Mouse (Mus musculus): Measurements from ENCODE around the gene Morc4. TPM values are rescaled to one million over a fixed set of nuclear protein-coding genes. Genes with fewer than 3 reads are reported as not detected.

Gene Morc4
- total RNA-seq, 2 experiments from 2014 or later = 5.7 to 6.1 TPM

GRCm38 (mm10) chrX:139808085-139808484 lies 63.4 kb downstream of the Morc4 start:
- ATAC-seq (replicated peaks; ENCODE audit: poor library complexity, severe bottlenecking) = no peak

- ATAC-seq (replicated peaks; ENCODE audit: poor library complexity, severe bottlenecking) = peak; percentile 35; the same call in 1 of the 2 replicates
These were observed 64.1 kb downstream of the Morc4 start for GRCm38 (mm10) chrX:139807391-139807790.

GRCm38 (mm10) chrX:139805918-139806317 lies 65.6 kb downstream of the Morc4 start:
- no peak for ATAC-seq (replicated peaks; ENCODE audit: poor library complexity, severe bottlenecking)

GRCm38 (mm10) chrX:139803028-139803427 lies 68.4 kb downstream of the Morc4 start:
- ATAC-seq (replicated peaks; ENCODE audit: poor library complexity, severe bottlenecking) = no peak; the same call in 1 of the 2 replicates

GRCm38 (mm10) chrX:139800406-139800878 lies 71.0 kb downstream of the Morc4 start, which contains the start of gene Cldn2:
Gene Cldn2, plus strand, starts transcription at chrX:139800828.
- no peak for ATAC-seq (replicated peaks; ENCODE audit: poor library complexity, severe bottlenecking)

GRCm38 (mm10) chrX:139799953-139800352 lies 71.5 kb downstream of the Morc4 start:
- no peak for ATAC-seq (replicated peaks; ENCODE audit: poor library complexity, severe bottlenecking)

GRCm38 (mm10) chrX:139797875-139798274 lies 73.6 kb downstream of the Morc4 start:
- no peak for ATAC-seq (replicated peaks; ENCODE audit: poor library complexity, severe bottlenecking)

- ATAC-seq (replicated peaks; ENCODE audit: poor library complexity, severe bottlenecking) = no peak; the same call in 1 of the 2 replicates
These were observed 75.4 kb downstream of the Morc4 start for GRCm38 (mm10) chrX:139796037-139796436.

- no peak for ATAC-seq (replicated peaks; ENCODE audit: poor library complexity, severe bottlenecking)
These were observed 77.2 kb downstream of the Morc4 start for GRCm38 (mm10) chrX:139794072-139794845.

GRCm38 (mm10) chrX:139785764-139786163 lies 85.7 kb downstream of the Morc4 start:
- ATAC-seq (replicated peaks; ENCODE audit: poor library complexity, severe bottlenecking) = no peak

- no peak for ATAC-seq (replicated peaks; ENCODE audit: poor library complexity, severe bottlenecking)
These were observed 88.4 kb downstream of the Morc4 start for GRCm38 (mm10) chrX:139783045-139783422.

- ATAC-seq (replicated peaks; ENCODE audit: poor library complexity, severe bottlenecking) = no peak
These were observed 89.0 kb downstream of the Morc4 start, which contains the start of gene Ripply1 for GRCm38 (mm10) chrX:139782278-139783044. Gene Ripply1, minus strand, starts transcription at chrX:139782353.

GRCm38 (mm10) chrX:139781563-139781962 lies 89.9 kb downstream of the Morc4 start:
- no peak for ATAC-seq (replicated peaks; ENCODE audit: poor library complexity, severe bottlenecking)

- ATAC-seq (replicated peaks; ENCODE audit: poor library complexity, severe bottlenecking) = no peak
These were observed 90.5 kb downstream of the Morc4 start for GRCm38 (mm10) chrX:139780988-139781387.

GRCm38 (mm10) chrX:139779401-139779800 lies 92.1 kb downstream of the Morc4 start:
- no peak for ATAC-seq (replicated peaks; ENCODE audit: poor library complexity, severe bottlenecking)

- no peak for ATAC-seq (replicated peaks; ENCODE audit: poor library complexity, severe bottlenecking)
These were observed 92.6 kb downstream of the Morc4 start for GRCm38 (mm10) chrX:139778886-139779285.

- ATAC-seq (replicated peaks; ENCODE audit: poor library complexity, severe bottlenecking) = no peak
These were observed 94.1 kb downstream of the Morc4 start for GRCm38 (mm10) chrX:139777357-139777756.

GRCm38 (mm10) chrX:139775084-139775612 lies 96.3 kb downstream of the Morc4 start:
- peak; percentile 20 for ATAC-seq (replicated peaks; ENCODE audit: poor library complexity, severe bottlenecking)

GRCm38 (mm10) chrX:139774309-139775083 lies 97.0 kb downstream of the Morc4 start:
- ATAC-seq (replicated peaks; ENCODE audit: poor library complexity, severe bottlenecking) = peak; percentile 88

All from granulocyte monocyte progenitor cell, adult 5-6 weeks (primary cell).